Mouse (Mus musculus) lung, postnatal 0 days (tissue): ENCODE results near the gene Man2a1.

Source experiments
- CTCF ChIP-seq: IDR thresholded peaks from 2 replicates; pipeline ENCODE4 v1.5.1; 2016; ENCODE audit warnings: antibody characterized with exemption, mild to moderate bottlenecking
- EP300 ChIP-seq: IDR thresholded peaks from 2 replicates; pipeline ENCODE4 v1.6.1; 2016; ENCODE audit warnings: antibody characterized with exemption, mild to moderate bottlenecking, control low read depth

DNA sequence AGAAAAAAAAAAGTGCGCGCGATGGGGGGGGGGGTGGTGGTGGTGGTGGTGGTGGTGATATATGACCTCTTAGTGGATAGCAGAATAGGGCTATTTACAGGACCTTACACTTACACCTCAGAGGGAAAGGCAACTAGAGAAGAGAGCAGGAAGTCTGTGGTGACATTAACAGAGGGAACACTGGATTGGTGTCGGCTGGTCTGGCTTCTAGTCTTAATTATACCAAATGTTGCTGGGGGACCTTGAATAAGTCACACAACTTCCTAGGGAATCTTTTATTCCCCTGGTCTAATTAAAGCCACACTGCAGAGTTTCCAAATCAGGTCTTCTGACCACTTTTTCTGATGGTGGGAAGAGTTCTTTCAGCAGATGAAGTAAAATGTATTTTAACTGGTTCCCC is 163.0 kb downstream of the Man2a1 start:
- no peak for TF ChIP-seq CTCF
- no peak for TF ChIP-seq EP300
